Mouse (Mus musculus) forebrain, embryonic 13.5 days (tissue): ENCODE results near the gene Ppp2r5c. TPM values are rescaled to one million over a fixed set of nuclear protein-coding genes. Genes with fewer than 3 reads are reported as not detected.

Source experiments
- ATAC-seq: fragments of 200-750 bp; cut with Nextera tagmentation; 2 replicates; pipeline ENCODE4 v1.8.0; 2017
- H3K27ac ChIP-seq: fragments of 300-500 bp; sonication (generic); 2 replicates; pipeline ENCODE4 v1.5.1; 2015; ENCODE audit warnings: inconsistent platforms, mild to moderate bottlenecking, moderate library complexity
- H3K27me3 ChIP-seq: fragments of 300-500 bp; sonication (generic); 2 replicates; pipeline ENCODE4 v1.6.1; 2015; ENCODE audit warnings: mild to moderate bottlenecking, inconsistent platforms
- H3K36me3 ChIP-seq: fragments of 300-500 bp; sonication (generic); 2 replicates; pipeline ENCODE4 v1.6.1; 2015; ENCODE audit warnings: mild to moderate bottlenecking, inconsistent platforms; ENCODE audit not compliant: poor library complexity, severe bottlenecking
- H3K4me1 ChIP-seq: fragments of 300-500 bp; sonication (generic); 2 replicates; pipeline ENCODE4 v1.6.1; 2015; ENCODE audit warnings: inconsistent platforms
- H3K4me2 ChIP-seq: fragments of 300-500 bp; sonication (generic); 2 replicates; pipeline ENCODE4 v1.6.1; 2015; ENCODE audit warnings: inconsistent platforms, mild to moderate bottlenecking, moderate library complexity
- H3K4me3 ChIP-seq: fragments of 300-500 bp; sonication (generic); 2 replicates; pipeline ENCODE4 v1.5.1; 2015; ENCODE audit warnings: mild to moderate bottlenecking, inconsistent platforms
- H3K9ac ChIP-seq: fragments of 300-500 bp; sonication (generic); 2 replicates; pipeline ENCODE4 v1.6.1; 2015; ENCODE audit warnings: mild to moderate bottlenecking, inconsistent platforms
- H3K9me3 ChIP-seq: fragments of 300-500 bp; sonication (generic); replicated peaks from 2 replicates; pipeline ENCODE4 v1.6.1; 2016; ENCODE audit warnings: inconsistent platforms
- WGBS: fragments of 180-500 bp; shearing (Covaris S2); methylation state at CpG from one replicate; pipeline ENCODE4 v1.1.7; 2015; 5-methylcytosine and 5-hydroxymethylcytosine counted together
- polyA plus RNA-seq: library from polyadenylated mRNA; unstranded; fragments of >200 nt; fragmentation: Nextera tagmentation; extraction: Ambion mirVana; gene quantifications from 2 replicates; pipeline ENCODE4 v1.2.1, GENCODE M21; 2015

Ppp2r5c gene
- polyA plus RNA-seq, 1 experiment from 2014 or later = 138 TPM

GRCm38 (mm10) chr12:110590804-110591259, 143.9 kb downstream of the Ppp2r5c start:
- no peaks in the 10 kb centered on the region for H3K36me3 ChIP-seq
- no peaks in the 10 kb centered on the region for H3K9me3 ChIP-seq
- H3K9ac ChIP-seq = peak overlapping the region; percentile 89
- H3K4me1 ChIP-seq = peaks cover 16% of the 10 kb centered on the region
- peak overlapping the region; percentile 86 for H3K27ac ChIP-seq
- WGBS = 2% methylated on average over 15 of the region's 15 CpGs
- peak overlapping the region; percentile 85 for H3K4me3 ChIP-seq
- peak; percentile 37; the same call in 1 of the 2 replicates for ATAC-seq
- no peaks in the 10 kb centered on the region for H3K27me3 ChIP-seq
- peak overlapping the region; percentile 99 for H3K4me2 ChIP-seq

DNA sequence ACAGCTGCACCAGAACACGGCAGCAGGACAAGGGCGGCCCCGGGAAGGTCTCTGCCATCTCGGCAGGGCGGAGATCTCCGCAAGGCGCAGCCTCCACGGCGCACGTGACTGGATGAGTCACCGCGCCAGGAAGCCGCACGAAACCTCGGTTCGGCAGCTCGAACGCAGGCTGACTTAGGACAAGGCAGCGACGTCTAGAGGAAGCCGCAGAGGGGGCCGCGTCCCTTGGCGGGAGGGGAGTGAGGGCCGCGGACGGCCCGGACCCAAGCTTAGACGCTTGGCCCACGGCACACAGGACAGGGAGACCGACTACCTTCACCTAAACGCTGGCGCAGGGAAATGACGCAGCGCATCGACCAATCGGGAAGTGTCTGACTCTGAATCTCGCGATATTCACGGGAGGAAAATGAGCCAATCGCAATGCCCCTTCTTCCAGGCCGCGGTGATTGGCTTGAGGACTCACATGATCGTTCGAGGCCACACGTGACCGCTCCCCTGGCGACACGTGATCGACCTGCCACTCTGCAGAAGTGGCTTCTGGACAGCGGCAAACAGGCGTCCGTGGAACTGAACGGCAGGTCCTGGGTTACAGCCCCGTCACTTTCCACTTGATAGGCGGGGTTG, 144.5 kb downstream of the Ppp2r5c start:
- peak overlapping the region; percentile 86 for H3K27ac ChIP-seq
- under 1% methylated on average over 56 of the region's 56 CpGs for WGBS
- peak; percentile 96 for ATAC-seq
- no peaks in the 10 kb centered on the region for H3K9me3 ChIP-seq
- peak overlapping the region; percentile 85 for H3K4me3 ChIP-seq
- H3K4me2 ChIP-seq = peak overlapping the region; percentile 99
- no peaks in the 10 kb centered on the region for H3K36me3 ChIP-seq
- H3K9ac ChIP-seq = peak overlapping the region; percentile 89
- H3K27me3 ChIP-seq = no peaks in the 10 kb centered on the region
- H3K4me1 ChIP-seq = peaks cover 16% of the 10 kb centered on the region

- Histone ChIP-seq H3K4me3 (no peak overlapping the region), H3K9ac (0 out of 2 replicates have a peak overlapping the region, but pooled peaks have one; percentile 13), H3K36me3 (no peaks in the 10 kb centered on the region), H3K27me3 (peaks cover 11% of the 10 kb centered on the region; the same call in 1 of the 2 replicates), H3K4me1 (peaks cover 20% of the 10 kb centered on the region), H3K4me2 (no peak overlapping the region), H3K9me3 (no peaks in the 10 kb centered on the region), H3K27ac (no peak overlapping the region)
- WGBS = 9% methylated on average over 7 of the region's 7 CpGs
- ATAC-seq = no peak
These were observed 151.6 kb downstream of the Ppp2r5c start for GRCm38 (mm10) chr12:110598527-110598926.

DNA sequence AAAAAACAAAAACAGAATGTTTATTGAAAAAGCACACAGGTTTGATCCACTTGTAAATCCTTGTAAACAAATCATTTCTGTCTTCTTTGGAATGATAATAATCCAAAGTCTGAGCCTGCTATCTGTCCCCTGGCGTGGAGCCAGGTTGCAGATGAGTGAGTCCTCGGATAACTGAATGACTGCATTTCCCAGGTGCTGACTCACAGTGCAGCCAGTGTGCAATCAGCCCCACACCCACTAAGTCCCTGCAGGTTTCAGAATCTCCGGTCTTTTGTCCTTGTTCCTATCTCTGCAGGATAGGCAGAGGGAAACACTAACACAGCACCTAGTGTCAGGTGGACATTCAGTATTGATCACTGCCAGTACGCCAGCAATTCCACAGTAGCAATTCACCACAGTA, 152.9 kb downstream of the Ppp2r5c start:
- 68% methylated on average over 4 of the region's 4 CpGs for WGBS
- Histone ChIP-seq H3K9me3 (no peaks in the 10 kb centered on the region), H3K36me3 (no peaks in the 10 kb centered on the region), H3K9ac (peak overlapping the region; percentile 38; the same call in 1 of the 2 replicates), H3K4me1 (peaks cover 31% of the 10 kb centered on the region), H3K27me3 (peaks cover 11% of the 10 kb centered on the region; the same call in 1 of the 2 replicates), H3K4me3 (no peak overlapping the region), H3K27ac (no peak overlapping the region), H3K4me2 (no peak overlapping the region)
- no peak for ATAC-seq

DNA sequence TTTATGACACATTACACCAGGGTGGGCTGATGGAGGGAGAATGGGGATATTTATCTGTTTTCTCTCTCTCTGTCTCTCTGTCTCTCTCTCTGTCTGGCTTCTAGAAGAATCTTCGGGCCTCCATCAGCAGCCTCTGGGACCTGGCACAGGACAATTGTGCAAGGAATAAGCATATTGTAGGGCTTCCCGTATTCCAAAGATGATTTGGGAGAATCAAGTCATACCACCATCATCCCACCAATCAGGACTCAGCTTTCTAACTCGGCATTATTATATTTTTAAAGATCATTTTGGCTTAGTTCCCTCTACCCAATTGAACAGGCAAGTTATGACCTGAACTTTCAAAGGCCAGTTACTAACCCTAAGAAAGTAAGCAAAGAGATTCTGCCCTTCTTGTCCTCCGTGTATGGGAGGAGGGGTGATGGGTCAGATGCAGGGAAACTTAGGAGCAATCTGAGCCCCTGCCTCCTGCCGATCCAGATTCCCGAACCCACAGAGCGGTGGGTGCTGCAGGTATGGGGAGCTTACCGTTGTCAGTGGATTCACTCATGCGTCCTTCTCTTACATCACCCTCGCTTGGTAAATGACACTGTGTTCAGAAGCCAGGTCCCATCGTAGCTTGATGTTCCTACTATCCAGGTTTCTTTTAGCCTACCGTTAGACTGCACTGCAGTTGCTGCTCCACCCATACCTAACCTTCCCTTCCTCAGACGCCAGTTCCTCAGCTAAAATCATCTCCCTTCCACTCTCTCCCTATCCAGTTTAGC, 153.5 kb downstream of the Ppp2r5c start:
- no peaks in the 10 kb centered on the region for H3K9me3 ChIP-seq
- H3K36me3 ChIP-seq = no peaks in the 10 kb centered on the region
- peaks cover 36% of the 10 kb centered on the region for H3K4me1 ChIP-seq
- peak overlapping the region; percentile 99 for H3K4me3 ChIP-seq
- H3K9ac ChIP-seq = peak overlapping the region; percentile 38
- 60% methylated on average over 13 of the region's 13 CpGs for WGBS
- H3K4me2 ChIP-seq = peak overlapping the region; percentile 87
- no peak overlapping the region for H3K27ac ChIP-seq
- peak; percentile 20; the same call in 1 of the 2 replicates for ATAC-seq
- peaks cover 11% of the 10 kb centered on the region; the same call in 1 of the 2 replicates for H3K27me3 ChIP-seq

- peak within 1 kb of the TSS; percentile 97 for H3K27ac ChIP-seq
- no peaks in the 10 kb centered on the region for H3K36me3 ChIP-seq
- peak within 1 kb of the TSS; percentile 99 for H3K9ac ChIP-seq
- under 1% methylated on average over 93 of the region's 105 CpGs for WGBS
- peak within 1 kb of the TSS; percentile 99 for H3K4me3 ChIP-seq
- peaks cover 11% of the 10 kb centered on the region; the same call in 1 of the 2 replicates for H3K27me3 ChIP-seq
- peak within 1 kb of the TSS; percentile 87 for H3K4me2 ChIP-seq
- H3K9me3 ChIP-seq = no peaks in the 10 kb centered on the region
- peaks cover 36% of the 10 kb centered on the region for H3K4me1 ChIP-seq
- peak; percentile 97 for ATAC-seq
These were observed 154.6 kb downstream of the Ppp2r5c start, which contains the start of gene Dync1h1 for GRCm38 (mm10) chr12:110601241-110602218. TSS of gene Dync1h1 (plus strand) at chr12:110601452.

DNA sequence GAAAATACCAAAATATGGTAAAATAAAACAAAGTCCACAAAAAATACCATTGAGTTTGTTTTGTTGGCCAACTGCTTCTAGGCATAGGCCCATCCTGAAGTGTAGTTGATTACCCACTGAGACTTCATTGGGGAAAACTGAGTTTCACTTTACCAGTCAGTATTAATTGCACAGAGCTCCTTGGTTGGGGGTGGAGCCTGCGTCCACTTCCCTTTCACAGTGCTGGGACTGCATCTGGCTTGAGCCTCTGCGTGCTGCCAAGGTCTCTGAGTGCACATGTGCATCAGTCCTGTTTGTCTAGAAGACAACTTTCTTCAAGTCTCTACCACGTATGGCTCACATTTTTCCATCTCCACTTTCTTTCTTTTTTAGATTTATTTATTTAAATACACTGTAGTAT, 159.2 kb downstream of the Ppp2r5c start:
- WGBS = 88% methylated on average over 3 of the region's 3 CpGs
- no peak for ATAC-seq
- H3K4me1 ChIP-seq = peaks cover 29% of the 10 kb centered on the region
- H3K4me2 ChIP-seq = no peak overlapping the region
- no peak overlapping the region for H3K27ac ChIP-seq
- H3K9me3 ChIP-seq = no peaks in the 10 kb centered on the region
- H3K9ac ChIP-seq = no peak overlapping the region
- H3K27me3 ChIP-seq = no peaks in the 10 kb centered on the region
- H3K4me3 ChIP-seq = no peak overlapping the region
- H3K36me3 ChIP-seq = no peaks in the 10 kb centered on the region; the same call in 1 of the 2 replicates

- 82% methylated on average over 2 of the region's 2 CpGs for WGBS
- no peak for ATAC-seq
- Histone ChIP-seq H3K27me3 (no peaks in the 10 kb centered on the region), H3K4me2 (no peak overlapping the region), H3K36me3 (peaks cover under 1% of the 10 kb centered on the region), H3K27ac (no peak overlapping the region), H3K4me3 (no peak overlapping the region), H3K9me3 (no peaks in the 10 kb centered on the region), H3K4me1 (peaks cover 29% of the 10 kb centered on the region), H3K9ac (no peak overlapping the region)
These were observed 159.8 kb downstream of the Ppp2r5c start for GRCm38 (mm10) chr12:110606676-110607075.

- Histone ChIP-seq H3K4me1 (peaks cover 15% of the 10 kb centered on the region), H3K4me2 (no peak overlapping the region), H3K27me3 (no peaks in the 10 kb centered on the region), H3K9me3 (no peaks in the 10 kb centered on the region), H3K27ac (no peak overlapping the region), H3K36me3 (peaks cover 19% of the 10 kb centered on the region), H3K9ac (no peak overlapping the region), H3K4me3 (no peak overlapping the region)
- ATAC-seq = no peak
- WGBS = 74% methylated on average over 11 of the region's 11 CpGs
These were observed 161.7 kb downstream of the Ppp2r5c start for GRCm38 (mm10) chr12:110608460-110609152.

- H3K4me2 ChIP-seq = no peak overlapping the region
- no peak for ATAC-seq
- no peak overlapping the region for H3K4me3 ChIP-seq
- no peaks in the 10 kb centered on the region for H3K9me3 ChIP-seq
- H3K36me3 ChIP-seq = peaks cover 24% of the 10 kb centered on the region
- H3K4me1 ChIP-seq = peaks cover 9% of the 10 kb centered on the region
- WGBS = 92% methylated on average over 9 of the region's 9 CpGs
- no peak overlapping the region for H3K27ac ChIP-seq
- no peak overlapping the region for H3K9ac ChIP-seq
- H3K27me3 ChIP-seq = no peaks in the 10 kb centered on the region
These were observed 162.2 kb downstream of the Ppp2r5c start for GRCm38 (mm10) chr12:110609153-110609497.

GRCm38 (mm10) chr12:110610713-110611112, 163.8 kb downstream of the Ppp2r5c start:
- H3K4me2 ChIP-seq = no peak overlapping the region
- H3K9ac ChIP-seq = no peak overlapping the region
- peaks cover 40% of the 10 kb centered on the region for H3K36me3 ChIP-seq
- 100% methylated on average over 2 of the region's 2 CpGs for WGBS
- H3K4me1 ChIP-seq = no peaks in the 10 kb centered on the region
- no peak overlapping the region for H3K4me3 ChIP-seq
- no peaks in the 10 kb centered on the region for H3K9me3 ChIP-seq
- no peak overlapping the region for H3K27ac ChIP-seq
- no peak for ATAC-seq
- no peaks in the 10 kb centered on the region for H3K27me3 ChIP-seq
